Mouse (Mus musculus) heart, adult 2 months (tissue): ENCODE results near the gene Xrcc1. TPM values are rescaled to one million over a fixed set of nuclear protein-coding genes. Genes with fewer than 3 reads are reported as not detected.
A peak's percentile ranks its signal among the peaks of the same experiment; 100 is the strongest.
"Not testable (repeated sequence)": the region's sequence is repeated elsewhere in the genome, so short reads cannot be mapped to it uniquely, and the experiment has no call there.

ENCODE experiments used
- DNase-seq, 2 experiments: peaks; one replicate each; pipeline ENCODE4 v3.0.0; 2021
- H3K27ac ChIP-seq: fragments of 200-600 bp; 2 replicates; pipeline ENCODE4 v1.8.1; 2022
- H3K27me3 ChIP-seq: fragments of 200-500 bp; 2 replicates; pipeline ENCODE4 v1.6.1; 2012; ENCODE audit warnings: mild to moderate bottlenecking, low read length, inconsistent platforms, mixed read lengths; ENCODE audit not compliant: control insufficient read depth, insufficient read depth
- H3K36me3 ChIP-seq: fragments of 200-500 bp; 2 replicates; pipeline ENCODE4 v1.6.1; 2012; ENCODE audit warnings: low read length, inconsistent platforms; ENCODE audit not compliant: control insufficient read depth, insufficient read depth
- H3K4me1 ChIP-seq: fragments of 200-500 bp; 2 replicates; pipeline ENCODE4 v1.6.1; 2011; ENCODE audit warnings: low read length; ENCODE audit not compliant: control insufficient read depth, insufficient read depth
- H3K4me3 ChIP-seq: fragments of 200-600 bp; 2 replicates; pipeline ENCODE4 v1.8.1; 2022
- H3K79me2 ChIP-seq: fragments of 200-500 bp; replicated peaks from 2 replicates; pipeline ENCODE4 v1.6.1; 2012; ENCODE audit warnings: mild to moderate bottlenecking, inconsistent platforms, low read length, moderate library complexity, mixed read lengths; ENCODE audit not compliant: control insufficient read depth, insufficient read depth
- H3K9ac ChIP-seq: fragments of 200-500 bp; 2 replicates; pipeline ENCODE4 v1.6.1; 2012; ENCODE audit warnings: low read depth, mild to moderate bottlenecking, control low read depth, inconsistent platforms, low read length, mixed read lengths
- CTCF ChIP-seq: fragments of 200-600 bp; IDR thresholded peaks from 2 replicates; pipeline ENCODE4 v1.8.1; 2022; ENCODE audit warnings: antibody characterized with exemption, mild to moderate bottlenecking, moderate library complexity
- EP300 ChIP-seq: fragments of 200-500 bp; IDR thresholded peaks from 2 replicates; pipeline ENCODE4 v1.6.1; 2011; ENCODE audit warnings: low read depth, low read length, control low read depth; ENCODE audit not compliant: insufficient read depth
- POLR2A ChIP-seq: fragments of 200-500 bp; IDR thresholded peaks from 2 replicates; pipeline ENCODE4 v1.6.1; 2011; ENCODE audit warnings: mild to moderate bottlenecking, low read depth, low read length, control low read depth; ENCODE audit not compliant: insufficient read depth
- WGBS: fragments of 180-500 bp; shearing (Covaris S2); methylation state at CpG from one replicate; pipeline ENCODE4 v1.1.7; 2018; 5-methylcytosine and 5-hydroxymethylcytosine counted together
- intact Hi-C: fragments of 180-260 bp; cut with DNase I; formaldehyde crosslinking; loops from one replicate; pipeline ENCODE4 v1.15.1; 2025
- polyA plus RNA-seq: library from polyadenylated mRNA; depleted of rRNA; stranded (reverse); fragments of >200 nt; gene quantifications from 2 replicates; pipeline ENCODE4 v1.2.3, GENCODE M21; 2012
- total RNA-seq, 2 experiments: library from RNA; stranded (reverse); gene quantifications; 2 replicates each; pipeline ENCODE4 v1.2.3; 2021

The Xrcc1 gene
- total and polyA plus RNA-seq, 3 experiments = 21.8 to 25.6 (median 25.0) TPM

DNA sequence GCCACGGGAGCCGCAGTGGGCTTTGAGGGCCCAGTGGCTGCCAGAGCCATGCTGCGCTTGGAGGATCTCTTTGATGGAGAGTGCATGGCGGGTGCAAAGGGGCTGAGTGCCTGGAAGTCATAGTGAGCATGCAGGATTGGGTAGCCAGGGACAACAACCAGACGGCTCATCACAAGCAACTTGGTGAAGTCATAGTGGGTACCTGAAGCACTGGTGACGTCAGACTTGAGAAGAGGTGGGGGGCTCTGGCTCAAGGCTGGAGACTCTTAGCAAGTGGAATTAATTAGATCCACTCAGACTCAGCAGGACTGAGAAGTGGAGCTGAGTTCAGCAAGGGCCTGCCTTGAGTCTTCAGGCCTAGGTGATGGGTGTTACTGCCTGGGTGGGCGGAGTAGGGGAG is 33.7 kb upstream of the Xrcc1 start, which contains the start of gene AC161166.1:
TSS of gene AC161166.1 (minus strand) at position 101 of the 400 bp plus-strand sequence.
- no peak within 1 kb of the TSS for H3K4me3 ChIP-seq
- no peaks in the 10 kb centered on the region for H3K79me2 ChIP-seq
- H3K27me3 ChIP-seq = no peaks in the 10 kb centered on the region
- no peak within 1 kb of the TSS for H3K9ac ChIP-seq
- DNase-seq = no peak
- no peaks in the 10 kb centered on the region for H3K36me3 ChIP-seq
- no peak within 1 kb of the TSS for H3K27ac ChIP-seq
- WGBS = 94% methylated on average over 7 of the region's 7 CpGs
- no peak for TF ChIP-seq POLR2A
- TF ChIP-seq EP300 = no peak
- TF ChIP-seq CTCF = no peak
- 0 out of 2 replicates have a peak, but pooled peaks cover 1% of the 10 kb centered on the region for H3K4me1 ChIP-seq
- intact Hi-C loops = no loop called here

DNA sequence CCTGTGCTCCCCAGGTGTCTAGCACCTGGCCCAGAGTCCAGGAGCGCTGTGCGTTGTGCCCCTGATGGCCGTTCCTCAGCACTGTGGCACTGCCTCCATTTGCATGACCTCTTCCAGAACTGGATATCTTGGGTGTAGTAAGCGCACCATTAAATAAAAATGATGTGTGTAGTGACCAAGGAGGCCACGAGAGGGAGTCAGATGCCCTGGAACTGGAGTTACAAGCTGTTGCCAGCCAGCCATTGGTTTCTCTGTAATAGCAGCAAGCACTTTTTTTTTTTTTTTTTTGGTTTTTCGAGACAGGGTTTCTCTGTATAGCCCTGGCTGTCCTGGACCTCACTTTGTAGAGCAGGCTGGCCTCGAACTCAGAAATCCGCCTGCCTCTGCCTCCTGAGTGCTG is 29.8 kb upstream of the Xrcc1 start:
- WGBS = 82% methylated on average over 8 of the region's 8 CpGs
- H3K36me3 ChIP-seq, DNase-seq, H3K27ac ChIP-seq, H3K4me3 ChIP-seq, intact Hi-C loops, H3K4me1 ChIP-seq, H3K79me2 ChIP-seq, H3K9ac ChIP-seq, H3K27me3 ChIP-seq: not testable (repeated sequence)
- peak; percentile 32 for TF ChIP-seq CTCF

DNA sequence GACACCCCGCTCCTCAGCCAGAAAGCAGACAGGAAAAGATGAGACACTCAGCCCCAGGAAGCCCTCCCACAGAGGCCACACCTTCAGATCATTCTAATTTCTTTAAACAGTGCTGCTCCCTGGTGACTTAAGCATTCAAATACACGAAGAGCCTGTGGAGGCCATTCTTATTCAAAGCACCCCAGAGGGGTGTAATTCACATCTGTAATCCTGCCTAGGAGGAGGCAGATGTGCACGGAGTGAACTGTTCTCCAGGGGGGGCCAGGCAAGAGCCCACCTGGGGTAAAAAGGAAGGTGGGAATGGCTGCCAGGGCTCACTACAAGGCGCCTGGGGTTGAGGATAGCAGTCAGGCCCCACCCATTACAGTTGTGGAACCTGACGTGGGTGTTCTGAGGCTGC is 29.0 kb upstream of the Xrcc1 start:
- intact Hi-C loops = no loop called here

DNA sequence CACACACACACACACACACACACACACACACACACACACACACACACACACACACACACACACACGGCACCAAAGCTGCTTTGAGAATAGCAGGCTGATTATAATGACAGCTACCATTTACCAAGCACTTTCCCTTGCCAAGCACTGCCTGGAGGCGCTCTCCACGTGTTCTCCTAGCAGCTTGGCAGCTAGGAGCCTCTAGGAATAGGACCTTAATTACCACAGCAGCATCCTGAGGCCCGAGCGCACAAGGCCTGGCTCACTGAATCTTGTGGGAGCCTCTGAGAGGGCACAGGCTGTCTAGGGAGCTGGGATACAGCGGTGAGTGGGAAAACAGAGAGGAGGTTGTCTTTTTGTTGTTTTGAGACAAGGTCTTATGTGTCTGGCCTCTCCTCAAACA is 28.4 kb upstream of the Xrcc1 start:
- TF ChIP-seq POLR2A = no peak
- TF ChIP-seq EP300 = no peak
- no peak for TF ChIP-seq CTCF
- Histone ChIP-seq H3K4me3 (no peak overlapping the region), H3K36me3 (no peaks in the 10 kb centered on the region), H3K9ac (no peak overlapping the region), H3K4me1 (no peaks in the 10 kb centered on the region), H3K79me2 (no peaks in the 10 kb centered on the region), H3K27me3 (no peaks in the 10 kb centered on the region), H3K27ac (no peak overlapping the region)
- intact Hi-C loops = no loop called here
- DNase-seq = peak in 1 of 2 experiments; percentile 40
- 60% methylated on average over 6 of the region's 6 CpGs for WGBS

More for the DNA sequence above, 29.0 kb upstream of the Xrcc1 start:
- H3K36me3 ChIP-seq = no peaks in the 10 kb centered on the region
- H3K4me3 ChIP-seq = no peak overlapping the region
- DNase-seq = no peak
- H3K4me1 ChIP-seq = no peaks in the 10 kb centered on the region
- no peaks in the 10 kb centered on the region for H3K27me3 ChIP-seq
- H3K27ac ChIP-seq = no peak overlapping the region
- no peaks in the 10 kb centered on the region for H3K79me2 ChIP-seq
- no peak for TF ChIP-seq POLR2A
- 56% methylated on average over 5 of the region's 5 CpGs for WGBS
- no peak overlapping the region for H3K9ac ChIP-seq

DNA sequence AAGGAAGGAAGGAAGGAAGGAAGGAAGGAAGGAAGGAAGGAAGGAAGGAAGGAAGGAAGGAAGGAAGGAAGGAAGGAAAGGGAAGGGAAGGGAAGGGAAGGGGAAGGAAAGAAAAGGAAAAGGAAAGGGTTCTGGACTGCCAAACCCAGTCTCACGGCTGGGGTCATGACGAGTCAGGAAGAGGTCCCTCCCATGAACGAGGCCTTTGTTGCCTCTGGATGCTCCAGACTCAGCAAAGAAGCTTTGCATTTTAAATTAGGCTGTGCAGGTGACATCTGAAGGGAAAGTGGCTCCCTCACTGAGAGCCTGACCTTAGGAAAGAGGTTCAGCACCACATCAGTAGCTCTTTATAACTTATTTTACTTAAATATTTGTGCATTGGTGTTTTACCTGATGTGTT is 27.0 kb upstream of the Xrcc1 start:
- Histone ChIP-seq H3K79me2 (no peaks in the 10 kb centered on the region), H3K27me3 (no peaks in the 10 kb centered on the region), H3K9ac (no peak overlapping the region), H3K4me3 (no peak overlapping the region), H3K27ac (no peak overlapping the region), H3K36me3 (no peaks in the 10 kb centered on the region), H3K4me1 (no peaks in the 10 kb centered on the region)
- intact Hi-C loops = no loop called here
- WGBS = 56% methylated on average over 3 of the region's 3 CpGs
- DNase-seq = no peak
- no peak for TF ChIP-seq POLR2A
- no peak for TF ChIP-seq EP300
- no peak for TF ChIP-seq CTCF

DNA sequence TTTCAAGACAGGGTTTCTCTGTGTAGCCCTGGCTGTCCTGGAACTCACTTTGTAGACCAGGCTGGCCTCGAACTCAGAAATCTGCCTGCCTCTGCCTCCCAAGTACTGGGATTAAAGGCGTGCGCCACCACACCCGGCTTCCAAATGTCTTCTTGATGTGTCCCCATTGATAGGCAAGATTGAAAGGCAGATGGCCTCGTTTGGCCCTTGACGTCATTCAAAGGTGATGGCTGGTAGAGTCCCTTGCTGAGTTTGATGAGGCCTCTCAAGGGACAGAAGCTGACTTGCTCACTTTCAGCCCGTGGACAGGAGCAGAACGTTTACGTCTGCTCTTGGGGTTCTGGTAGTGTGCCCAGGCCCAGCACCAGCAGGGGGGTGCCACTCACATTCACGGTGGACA is 26.0 kb upstream of the Xrcc1 start:
- H3K4me3 ChIP-seq, intact Hi-C loops: not testable (repeated sequence)
- WGBS = 90% methylated on average over 10 of the region's 10 CpGs

DNA sequence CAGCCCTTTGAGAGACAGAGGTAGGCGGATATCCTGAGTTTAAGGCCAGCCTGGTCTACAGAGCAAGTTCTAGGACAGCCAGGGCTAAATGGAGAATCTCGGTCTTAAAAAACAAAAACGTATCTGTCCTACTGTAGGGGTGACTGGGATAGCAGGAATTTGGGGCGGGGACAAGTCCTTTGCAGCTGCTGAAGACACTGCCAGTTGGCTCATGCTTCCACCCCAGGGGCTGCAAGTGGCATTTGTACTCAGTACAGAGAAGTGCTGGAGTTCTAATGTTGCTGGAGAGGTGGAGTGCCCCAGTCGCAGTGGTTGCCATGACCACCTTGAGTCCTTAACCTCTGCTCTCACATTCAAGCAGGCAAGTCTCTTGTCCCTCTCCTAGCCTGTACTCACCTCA is 23.3 kb upstream of the Xrcc1 start:
- WGBS = 46% methylated on average over 5 of the region's 5 CpGs
- H3K4me1 ChIP-seq = no peaks in the 10 kb centered on the region
- H3K27me3 ChIP-seq = no peaks in the 10 kb centered on the region
- no peak for DNase-seq
- TF ChIP-seq EP300 (no peak), POLR2A (no peak), CTCF (no peak)
- no peak overlapping the region for H3K9ac ChIP-seq
- no peak overlapping the region for H3K4me3 ChIP-seq
- no peaks in the 10 kb centered on the region for H3K36me3 ChIP-seq
- H3K27ac ChIP-seq = no peak overlapping the region
- intact Hi-C loops = no loop called here
- H3K79me2 ChIP-seq = no peaks in the 10 kb centered on the region

More for the DNA sequence above, 26.0 kb upstream of the Xrcc1 start:
- H3K27me3 ChIP-seq, H3K27ac ChIP-seq, H3K4me1 ChIP-seq, DNase-seq, H3K79me2 ChIP-seq, H3K9ac ChIP-seq, H3K36me3 ChIP-seq: not testable (repeated sequence)
